Mouse (Mus musculus) CH12.LX (cell line): ENCODE results near the gene Zfp263. TPM values are rescaled to one million over a fixed set of nuclear protein-coding genes. Genes with fewer than 3 reads are reported as not detected.
A peak's percentile ranks its signal among the peaks of the same experiment; 100 is the strongest.

Source experiments
- DNase-seq: peaks from one replicate; pipeline ENCODE4 v3.0.0-alpha.2; 2013; ENCODE audit errors: extremely low read depth
- H3K27ac ChIP-seq: 2 replicates; pipeline ENCODE4 v1.5.1; 2012; ENCODE audit warnings: low read depth, mild to moderate bottlenecking, control low read depth, moderate library complexity; ENCODE audit not compliant: insufficient read depth
- H3K27me3 ChIP-seq: replicated peaks from 2 replicates; pipeline ENCODE3; 2012; ENCODE audit warnings: inconsistent platforms
- H3K36me3 ChIP-seq, 2 experiments: replicated peaks in 1 of 2; 2 replicates each; pipeline versions ENCODE3 to v1.6.1; 2012; ENCODE audit warnings: inconsistent platforms in 1 of 2, low read length in 1 of 2, mild to moderate bottlenecking in 1 of 2, mixed read lengths in 1 of 2, moderate library complexity in 1 of 2; ENCODE audit not compliant: control insufficient read depth in 1 of 2, insufficient read depth in 1 of 2
- H3K4me1 ChIP-seq, 2 experiments: 2 replicates each; pipeline ENCODE4 v1.6.1; 2012; ENCODE audit warnings: inconsistent platforms in 1 of 2, moderate library complexity in 1 of 2; ENCODE audit not compliant: insufficient read depth in 2 of 2, control insufficient read depth in 1 of 2
- H3K4me2 ChIP-seq: 2 replicates; pipeline ENCODE4 v1.6.1; 2012; ENCODE audit warnings: low read depth, mild to moderate bottlenecking, control low read depth; ENCODE audit not compliant: poor library complexity, insufficient read depth, severe bottlenecking
- H3K4me3 ChIP-seq, 3 experiments: fragments of 150-350 bp in 1 of 3; sonication (generic) in 1 of 3; replicated peaks in 1 of 3; 2 replicates each; pipeline versions ENCODE3 to v1.5.1; 2011 to 2012; ENCODE audit warnings: low read depth in 2 of 3, low read length in 2 of 3, mild to moderate bottlenecking in 2 of 3, moderate library complexity in 2 of 3, control low read depth in 1 of 3, improper control_type of control experiment in 1 of 3, inconsistent platforms in 1 of 3, mixed read lengths in 1 of 3; ENCODE audit not compliant: poor library complexity in 1 of 3
- H3K79me2 ChIP-seq: replicated peaks from 2 replicates; pipeline ENCODE4 v1.6.1; 2012; ENCODE audit warnings: mild to moderate bottlenecking, moderate library complexity; ENCODE audit not compliant: control insufficient read depth, poor library complexity, insufficient read depth, severe bottlenecking; ENCODE audit errors: extremely low read depth
- H3K9ac ChIP-seq: 2 replicates; pipeline ENCODE4 v1.6.1; 2012; ENCODE audit warnings: low read depth, mild to moderate bottlenecking, control low read depth, moderate library complexity; ENCODE audit not compliant: insufficient read depth
- H3K9me3 ChIP-seq: replicated peaks from 2 replicates; pipeline ENCODE3; 2012; ENCODE audit warnings: low read length, inconsistent platforms, mixed read lengths
- BHLHE40 ChIP-seq: IDR thresholded peaks from 2 replicates; pipeline ENCODE4 v1.6.1; 2011; ENCODE audit warnings: mild to moderate bottlenecking, low read depth, low read length, improper control_type of control experiment
- CHD1 ChIP-seq: IDR thresholded peaks from 2 replicates; pipeline ENCODE4 v1.6.1; 2012; ENCODE audit warnings: low read depth, low read length, improper control_type of control experiment, inconsistent platforms
- CHD2 ChIP-seq: IDR thresholded peaks from 2 replicates; pipeline ENCODE4 v1.6.1; 2011; ENCODE audit warnings: low read length, improper control_type of control experiment
- CTCF ChIP-seq, 2 experiments: IDR thresholded peaks in 1 of 2; conservative IDR thresholded peaks in 1 of 2; 2 replicates each; pipeline ENCODE4 v1.5.1; 2011 to 2012; ENCODE audit warnings: low read depth in 2 of 2, low read length in 2 of 2, improper control_type of control experiment in 1 of 2, inconsistent platforms in 1 of 2, mild to moderate bottlenecking in 1 of 2, moderate library complexity in 1 of 2
- E2F4 ChIP-seq: IDR thresholded peaks from 2 replicates; pipeline ENCODE4 v1.6.1; 2011; ENCODE audit warnings: low read depth, low read length, improper control_type of control experiment; ENCODE audit not compliant: insufficient replicate concordance
- ELF1 ChIP-seq: IDR thresholded peaks from 2 replicates; pipeline ENCODE4 v1.6.1; 2014; ENCODE audit warnings: low read depth, mild to moderate bottlenecking, inconsistent platforms, low read length, improper control_type of control experiment
- EP300 ChIP-seq: IDR thresholded peaks from 2 replicates; pipeline ENCODE4 v1.6.1; 2011; ENCODE audit warnings: low read length, improper control_type of control experiment
- ETS1 ChIP-seq: conservative IDR thresholded peaks from 2 replicates; pipeline ENCODE4 v1.6.1; 2012; ENCODE audit warnings: low read depth, mild to moderate bottlenecking, inconsistent platforms, low read length, improper control_type of control experiment, moderate library complexity
- GABPA ChIP-seq: IDR thresholded peaks from 2 replicates; pipeline ENCODE4 v1.6.1; 2012; ENCODE audit warnings: low read depth, low read length, improper control_type of control experiment, inconsistent platforms; ENCODE audit not compliant: insufficient replicate concordance
- HCFC1 ChIP-seq: IDR thresholded peaks from 2 replicates; pipeline ENCODE4 v1.6.1; 2012; ENCODE audit warnings: low read depth, mild to moderate bottlenecking, inconsistent platforms, low read length, improper control_type of control experiment
- IRF4 ChIP-seq: IDR thresholded peaks from 2 replicates; pipeline ENCODE4 v1.6.1; 2014; ENCODE audit warnings: low read depth, mild to moderate bottlenecking, inconsistent platforms, low read length, improper control_type of control experiment
- JUN ChIP-seq: IDR thresholded peaks from 2 replicates; pipeline ENCODE4 v1.6.1; 2011; ENCODE audit warnings: low read depth, mild to moderate bottlenecking, low read length, improper control_type of control experiment, moderate library complexity; ENCODE audit not compliant: insufficient read depth
- JUND ChIP-seq: conservative IDR thresholded peaks from 2 replicates; pipeline ENCODE4 v1.6.1; 2011; ENCODE audit warnings: low read depth, low read length, improper control_type of control experiment
- KAT2A ChIP-seq: IDR thresholded peaks from 2 replicates; pipeline ENCODE4 v1.6.1; 2012; ENCODE audit warnings: low read length, improper control_type of control experiment, inconsistent platforms; ENCODE audit not compliant: insufficient replicate concordance
- MAFK ChIP-seq: IDR thresholded peaks from 2 replicates; pipeline ENCODE4 v1.6.1; 2011; ENCODE audit warnings: low read length, improper control_type of control experiment; ENCODE audit not compliant: insufficient replicate concordance
- MAX ChIP-seq: IDR thresholded peaks from 2 replicates; pipeline ENCODE4 v1.6.1; 2011; ENCODE audit warnings: low read length, improper control_type of control experiment
- MAZ ChIP-seq: IDR thresholded peaks from 2 replicates; pipeline ENCODE4 v1.6.1; 2012; ENCODE audit warnings: low read depth, mild to moderate bottlenecking, inconsistent platforms, low read length, improper control_type of control experiment, moderate library complexity
- MEF2A ChIP-seq: IDR thresholded peaks from 2 replicates; pipeline ENCODE4 v1.6.1; 2014; ENCODE audit warnings: low read depth, mild to moderate bottlenecking, inconsistent platforms, low read length, improper control_type of control experiment, borderline replicate concordance
- MXI1 ChIP-seq: IDR thresholded peaks from 2 replicates; pipeline ENCODE4 v1.6.1; 2011; ENCODE audit warnings: mild to moderate bottlenecking, low read depth, low read length, improper control_type of control experiment
- MYC ChIP-seq: IDR thresholded peaks from 2 replicates; pipeline ENCODE4 v1.6.1; 2011; ENCODE audit warnings: low read depth, mild to moderate bottlenecking, improper control_type of control experiment, low read length
- NELFE ChIP-seq: IDR thresholded peaks from 2 replicates; pipeline ENCODE4 v1.6.1; 2011; ENCODE audit warnings: low read depth, low read length, improper control_type of control experiment
- NRF1 ChIP-seq: IDR thresholded peaks from 2 replicates; pipeline ENCODE4 v1.6.1; 2014; ENCODE audit warnings: low read depth, mild to moderate bottlenecking, inconsistent platforms, low read length, improper control_type of control experiment, moderate library complexity
- PAX5 ChIP-seq: IDR thresholded peaks from 2 replicates; pipeline ENCODE4 v1.6.1; 2012; ENCODE audit warnings: low read length, inconsistent platforms, mixed read lengths
- POLR2A ChIP-seq: IDR thresholded peaks from 2 replicates; pipeline ENCODE4 v1.6.1; 2011; ENCODE audit warnings: low read depth, mild to moderate bottlenecking, improper control_type of control experiment, low read length
- POLR2AphosphoS2 ChIP-seq: IDR thresholded peaks from 2 replicates; pipeline ENCODE4 v1.6.1; 2011; ENCODE audit warnings: low read depth, low read length, improper control_type of control experiment
- RAD21 ChIP-seq: IDR thresholded peaks from 2 replicates; pipeline ENCODE4 v1.6.1; 2011; ENCODE audit warnings: low read depth, mild to moderate bottlenecking, low read length, improper control_type of control experiment, moderate library complexity
- RCOR1 ChIP-seq: conservative IDR thresholded peaks from 2 replicates; pipeline ENCODE4 v1.6.1; 2012; ENCODE audit warnings: low read depth, mild to moderate bottlenecking, inconsistent platforms, low read length, improper control_type of control experiment
- SIN3A ChIP-seq: IDR thresholded peaks from 2 replicates; pipeline ENCODE4 v1.6.1; 2012; ENCODE audit warnings: low read length, improper control_type of control experiment, inconsistent platforms
- SMC3 ChIP-seq: IDR thresholded peaks from 2 replicates; pipeline ENCODE4 v1.6.1; 2011; ENCODE audit warnings: low read depth, low read length, improper control_type of control experiment
- TBP ChIP-seq: conservative IDR thresholded peaks from 2 replicates; pipeline ENCODE4 v1.6.1; 2011; ENCODE audit warnings: low read depth, low read length, improper control_type of control experiment
- TCF12 ChIP-seq: IDR thresholded peaks from 2 replicates; pipeline ENCODE4 v1.6.1; 2014; ENCODE audit warnings: low read depth, mild to moderate bottlenecking, inconsistent platforms, low read length, improper control_type of control experiment
- UBTF ChIP-seq: IDR thresholded peaks from 2 replicates; pipeline ENCODE4 v1.6.1; 2012; ENCODE audit warnings: low read depth, mild to moderate bottlenecking, inconsistent platforms, low read length, improper control_type of control experiment, moderate library complexity
- USF1 ChIP-seq: IDR thresholded peaks from 2 replicates; pipeline ENCODE4 v1.6.1; 2014; ENCODE audit warnings: low read depth, mild to moderate bottlenecking, inconsistent platforms, low read length, improper control_type of control experiment
- USF2 ChIP-seq: conservative IDR thresholded peaks from 2 replicates; pipeline ENCODE4 v1.6.1; 2011; ENCODE audit warnings: low read depth, low read length, improper control_type of control experiment
- ZC3H11A ChIP-seq: IDR thresholded peaks from 2 replicates; pipeline ENCODE4 v1.6.1; 2012; ENCODE audit warnings: low read depth, mild to moderate bottlenecking, inconsistent platforms, low read length, improper control_type of control experiment
- ZKSCAN1 ChIP-seq: IDR thresholded peaks from 2 replicates; pipeline ENCODE4 v1.6.1; 2012; ENCODE audit warnings: low read depth, inconsistent platforms, low read length, improper control_type of control experiment, borderline replicate concordance
- ZMIZ1 ChIP-seq: IDR thresholded peaks from 2 replicates; pipeline ENCODE4 v1.6.1; 2012; ENCODE audit warnings: low read depth, mild to moderate bottlenecking, inconsistent platforms, low read length, improper control_type of control experiment
- ZNF384 ChIP-seq: IDR thresholded peaks from 2 replicates; pipeline ENCODE4 v1.6.1; 2012; ENCODE audit warnings: low read depth, low read length, improper control_type of control experiment, inconsistent platforms
- dilution Hi-C: fragments of 300-500 bp; cut with MboI; formaldehyde crosslinking; loops from 2 replicates; pipeline ENCODE4 v1.14.3; 2020; ENCODE audit warnings: low sequenced_read_pairs; ENCODE audit not compliant: extremely low pct_unique_long_range_greater_than_20kb, extremely low pct_ligation_motif_present
- in situ Hi-C: fragments of 300-500 bp; cut with MboI; formaldehyde crosslinking; loops from 3 replicates; pipeline ENCODE4 v1.14.3; 2019; ENCODE audit warnings: low sequenced_read_pairs, low pct_ligation_motif_present, low pct_unique_long_range_greater_than_20kb, mixed read lengths
- polyA plus RNA-seq: library from polyadenylated mRNA; unstranded; fragments of >175 nt; gene quantifications from 2 replicates; pipeline ENCODE4 v1.2.1, GENCODE M21; 2012; ENCODE audit warnings: low read depth; ENCODE audit not compliant: insufficient read length
- total RNA-seq, 2 experiments: library from RNA; depleted of rRNA; stranded (reverse); fragments of 300-350 nt in 1 of 2; fragments of >200 nt in 1 of 2; gene quantifications; 2 replicates each; pipeline ENCODE4 v1.2.3; 2012 to 2014

Gene Zfp263
- total RNA-seq (2012; rRNA removed): 17.4 and 22.2 TPM in 2 replicates
- total RNA-seq (2014; rRNA removed): 24.2 and 25.8 TPM in 2 replicates
- 20.4 and 21.4 TPM in 2 replicates for polyA plus RNA-seq

DNA sequence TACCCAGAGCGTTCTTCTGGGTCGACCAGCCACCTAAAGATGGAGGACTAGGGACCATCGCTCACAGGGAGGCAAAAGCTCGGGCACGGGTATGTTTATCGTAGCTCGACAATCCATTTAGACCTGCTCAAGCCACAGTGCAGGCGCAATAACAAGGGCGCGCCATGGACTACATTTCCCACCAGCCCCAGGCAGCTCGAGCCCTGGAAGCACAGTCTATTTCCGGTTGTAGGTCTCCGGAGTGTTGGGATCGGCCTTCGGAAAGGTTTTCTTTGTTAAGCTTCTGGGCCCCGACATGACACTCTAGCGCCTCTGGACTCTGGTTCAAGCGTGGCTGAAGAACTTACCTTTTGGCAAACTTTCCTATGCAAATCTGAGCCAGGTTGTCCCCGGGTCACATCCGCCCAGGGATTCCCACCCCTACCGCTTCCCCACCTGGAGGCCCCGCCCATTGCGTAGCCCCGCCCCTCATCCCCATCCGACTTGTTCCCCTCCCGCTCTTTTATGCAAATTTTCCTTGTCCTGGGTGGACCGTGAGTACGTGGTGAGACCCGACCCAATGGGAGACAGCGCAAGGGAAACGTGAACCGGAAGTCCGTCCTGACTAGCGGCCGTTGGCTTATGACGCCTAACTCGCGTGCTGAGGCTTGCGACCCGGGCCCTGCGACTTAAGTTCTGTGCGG lies at the start of gene Zfp263:
TSS of gene Zfp263 (plus strand) at position 591 of the 683 bp plus-strand sequence.
- peaks cover 14 to 26% of the 10 kb centered on the region in 2 experiments for H3K36me3 ChIP-seq
- H3K4me3 ChIP-seq: peak within 1 kb of the TSS; percentile 64 to 99 (median 67)
- peak within 1 kb of the TSS; percentile 59 for H3K27ac ChIP-seq
- DNase-seq: peak; percentile 100
- TF ChIP-seq ZMIZ1 (peak; percentile 34; the same call in 1 of the 2 replicates), ZNF384 (no peak), ETS1 (peak; percentile 91), MAZ (peak; percentile 71; the same call in 1 of the 2 replicates), EP300 (no peak), MEF2A (peak; percentile 32), IRF4 (peak; percentile 45), ZKSCAN1 (no peak), NRF1 (peak; percentile 78), HCFC1 (peak; percentile 92), KAT2A (peak; percentile 93), NELFE (peak; percentile 93), MYC (peak; percentile 83), MAX (peak; percentile 87), MAFK (no peak), SIN3A (peak; percentile 93), JUN (no peak), PAX5 (no peak), USF1 (peak; percentile 23; the same call in 1 of the 2 replicates), RCOR1 (no peak; the same call in none of the 2 replicates), CHD1 (no peak), E2F4 (0 out of 2 replicates have a peak, but pooled peaks have one; percentile 45), POLR2A (peak; percentile 89; the same call in 1 of the 2 replicates), RAD21 (no peak; the same call in none of the 2 replicates), SMC3 (no peak), ZC3H11A (no peak), JUND (no peak; the same call in 1 of the 2 replicates), CTCF (conservative IDR thresholded peaks at IDR 0.05 in 1 of 2, IDR thresholded peaks at IDR 0.05 in 1 of 2; ENCODE audit: low read depth in 2 of 2, low read length in 2 of 2) (no peak), POLR2AphosphoS2 (peak; percentile 81; the same call in 1 of the 2 replicates), TCF12 (peak; percentile 80), BHLHE40 (peak; percentile 100), ELF1 (peak; percentile 91), TBP (peak; percentile 87), GABPA (peak; percentile 65; the same call in 1 of the 2 replicates), USF2 (no peak), MXI1 (peak; percentile 94), UBTF (no peak; the same call in 1 of the 2 replicates), CHD2 (peak; percentile 60; the same call in 1 of the 2 replicates)
- peaks cover 30% of the 10 kb centered on the region for H3K79me2 ChIP-seq
- peaks cover 8% of the 10 kb centered on the region for H3K9me3 ChIP-seq
- H3K4me2 ChIP-seq: peak within 1 kb of the TSS; percentile 93
- in situ Hi-C loops (no loop called here), dilution Hi-C loops (no loop called here)
- peak within 1 kb of the TSS; percentile 79 for H3K9ac ChIP-seq
- H3K27me3 ChIP-seq: no peaks in the 10 kb centered on the region
- peaks cover 3 to 38% of the 10 kb centered on the region in 2 experiments; a peak in 3 of 4 replicates for H3K4me1 ChIP-seq
